Mouse (Mus musculus) olfactory bulb, adult 2 months (tissue): ENCODE results near the gene Mogs.

Experiments
- CTCF ChIP-seq: fragments of 200-500 bp; IDR thresholded peaks from 2 replicates; pipeline ENCODE4 v1.5.1; 2012; ENCODE audit warnings: low read depth, mild to moderate bottlenecking, low read length, moderate library complexity; ENCODE audit not compliant: insufficient read depth
- POLR2A ChIP-seq: fragments of 200-500 bp; IDR thresholded peaks from 2 replicates; pipeline ENCODE4 v1.6.1; 2012; ENCODE audit warnings: mild to moderate bottlenecking, low read depth, low read length, moderate library complexity; ENCODE audit not compliant: insufficient read depth

- TF ChIP-seq CTCF (no peak), POLR2A (no peak)
Observed at GRCm38 (mm10) chr6:83069488-83070246, 45.6 kb upstream of the Mogs start.
